Mouse (Mus musculus) liver, embryonic 13.5 days (tissue): ENCODE results near the gene Triml2. TPM values are rescaled to one million over a fixed set of nuclear protein-coding genes. Genes with fewer than 3 reads are reported as not detected.

Experiments used
- ATAC-seq: fragments of 200-750 bp; cut with Nextera tagmentation; 2 replicates; pipeline ENCODE4 v1.8.0; 2017; ENCODE audit warnings: low read depth, mild to moderate bottlenecking, moderate number of reproducible peaks, moderate library complexity
- DNase-seq: peaks from one replicate; pipeline ENCODE4 v3.0.0; 2022
- H3K27ac ChIP-seq: fragments of 300-500 bp; sonication (generic); 2 replicates; pipeline ENCODE4 v1.5.1; 2015; ENCODE audit warnings: moderate library complexity, mild to moderate bottlenecking, inconsistent platforms
- H3K27me3 ChIP-seq: fragments of 300-500 bp; sonication (generic); 2 replicates; pipeline ENCODE4 v1.6.1; 2015; ENCODE audit warnings: mild to moderate bottlenecking, inconsistent platforms
- H3K36me3 ChIP-seq: fragments of 300-500 bp; sonication (generic); 2 replicates; pipeline ENCODE4 v1.6.1; 2015; ENCODE audit warnings: mild to moderate bottlenecking, inconsistent platforms
- H3K4me1 ChIP-seq: fragments of 300-500 bp; sonication (generic); replicated peaks from 2 replicates; pipeline ENCODE4 v1.6.1; 2015; ENCODE audit warnings: inconsistent platforms
- H3K4me2 ChIP-seq: fragments of 300-500 bp; sonication (generic); 2 replicates; pipeline ENCODE4 v1.6.1; 2015; ENCODE audit warnings: inconsistent platforms, mild to moderate bottlenecking, moderate library complexity
- H3K4me3 ChIP-seq: fragments of 300-500 bp; sonication (generic); replicated peaks from 2 replicates; pipeline ENCODE4 v1.5.1; 2015; ENCODE audit warnings: mild to moderate bottlenecking, inconsistent platforms
- H3K9ac ChIP-seq: fragments of 300-500 bp; sonication (generic); 2 replicates; pipeline ENCODE4 v1.6.1; 2015; ENCODE audit warnings: mild to moderate bottlenecking, inconsistent platforms
- H3K9me3 ChIP-seq: fragments of 300-500 bp; sonication (generic); replicated peaks from 2 replicates; pipeline ENCODE4 v1.6.1; 2016; ENCODE audit warnings: inconsistent platforms
- WGBS: fragments of 180-500 bp; shearing (Covaris S2); methylation state at CpG from one replicate; pipeline ENCODE4 v1.1.7; 2015; ENCODE audit not compliant: insufficient replicate concordance; 5-methylcytosine and 5-hydroxymethylcytosine counted together
- polyA plus RNA-seq: library from polyadenylated mRNA; unstranded; fragments of >200 nt; fragmentation: Nextera tagmentation; extraction: Ambion mirVana; gene quantifications from 2 replicates; pipeline ENCODE4 v1.2.1, GENCODE M21; 2015

The Triml2 gene
- polyA plus RNA-seq: not detected in 2 replicates

- no peaks in the 10 kb centered on the region for H3K27me3 ChIP-seq
- H3K4me3 ChIP-seq: no peak within 1 kb of the TSS
- no peaks in the 10 kb centered on the region for H3K36me3 ChIP-seq
- 79% methylated on average over 13 of the region's 13 CpGs for WGBS
- no peaks in the 10 kb centered on the region for H3K4me1 ChIP-seq
- no peaks in the 10 kb centered on the region for H3K9me3 ChIP-seq
- no peak for DNase-seq
- H3K4me2 ChIP-seq: no peak within 1 kb of the TSS
- ATAC-seq: no peak
- H3K9ac ChIP-seq: no peak within 1 kb of the TSS
- no peak within 1 kb of the TSS for H3K27ac ChIP-seq
Measured at GRCm38 (mm10) chr8:43180054-43180690, at the start of gene Triml2. Gene Triml2 (plus strand): TSS chr8:43180541.

- no peaks in the 10 kb centered on the region for H3K4me1 ChIP-seq
- no peak within 1 kb of the TSS for H3K4me3 ChIP-seq
- 60% methylated on average over 2 of the region's 2 CpGs for WGBS
- ATAC-seq (no peak), DNase-seq (no peak)
- H3K27ac ChIP-seq: no peak within 1 kb of the TSS
- no peak within 1 kb of the TSS for H3K9ac ChIP-seq
- H3K36me3 ChIP-seq: no peaks in the 10 kb centered on the region
- no peak within 1 kb of the TSS for H3K4me2 ChIP-seq
- no peaks in the 10 kb centered on the region for H3K27me3 ChIP-seq
- H3K9me3 ChIP-seq: 0 out of 2 replicates have a peak, but pooled peaks cover under 1% of the 10 kb centered on the region
Measured at GRCm38 (mm10) chr8:43141386-43141785, 39.0 kb upstream of the Triml2 start, which contains the start of gene Triml1. Gene Triml1 (minus strand): TSS chr8:43141486.

- no peak for ATAC-seq
Measured at GRCm38 (mm10) chr8:43149307-43149706, 31.0 kb upstream of the Triml2 start.

GRCm38 (mm10) chr8:43163255-43163654, 17.1 kb upstream of the Triml2 start:
- no peaks in the 10 kb centered on the region for H3K4me1 ChIP-seq
- no peak overlapping the region for H3K4me3 ChIP-seq
- H3K27ac ChIP-seq: no peak overlapping the region
- H3K27me3 ChIP-seq: no peaks in the 10 kb centered on the region
- H3K9me3 ChIP-seq: no peaks in the 10 kb centered on the region; the same call in 1 of the 2 replicates
- DNase-seq (no peak), ATAC-seq (no peak)
- no peak overlapping the region for H3K9ac ChIP-seq
- H3K4me2 ChIP-seq: no peak overlapping the region
- H3K36me3 ChIP-seq: no peaks in the 10 kb centered on the region
- WGBS: 34% methylated on average over 11 of the region's 11 CpGs

More at GRCm38 (mm10) chr8:43149307-43149706, 31.0 kb upstream of the Triml2 start:
- DNase-seq: no peak
- WGBS: 74% methylated on average over 9 of the region's 9 CpGs
- H3K36me3 ChIP-seq: no peaks in the 10 kb centered on the region
- H3K9ac ChIP-seq: no peak overlapping the region
- H3K4me3 ChIP-seq: no peak overlapping the region
- no peaks in the 10 kb centered on the region for H3K9me3 ChIP-seq
- no peaks in the 10 kb centered on the region for H3K4me1 ChIP-seq
- H3K4me2 ChIP-seq: no peak overlapping the region
- H3K27me3 ChIP-seq: no peaks in the 10 kb centered on the region
- no peak overlapping the region for H3K27ac ChIP-seq

GRCm38 (mm10) chr8:43164453-43164852, 15.9 kb upstream of the Triml2 start:
- no peaks in the 10 kb centered on the region for H3K9me3 ChIP-seq
- no peaks in the 10 kb centered on the region for H3K4me1 ChIP-seq
- H3K36me3 ChIP-seq: no peaks in the 10 kb centered on the region
- DNase-seq: no peak
- no peak overlapping the region for H3K9ac ChIP-seq
- no peak overlapping the region for H3K4me2 ChIP-seq
- ATAC-seq: no peak
- WGBS: 54% methylated on average over 3 of the region's 3 CpGs
- H3K4me3 ChIP-seq: no peak overlapping the region
- H3K27ac ChIP-seq: no peak overlapping the region
- no peaks in the 10 kb centered on the region for H3K27me3 ChIP-seq

GRCm38 (mm10) chr8:43168083-43168482, 12.3 kb upstream of the Triml2 start:
- H3K27ac ChIP-seq: no peak overlapping the region
- H3K4me2 ChIP-seq: no peak overlapping the region
- ATAC-seq (no peak), DNase-seq (no peak)
- H3K4me3 ChIP-seq: no peak overlapping the region
- no peaks in the 10 kb centered on the region for H3K36me3 ChIP-seq
- 0 out of 2 replicates have a peak, but pooled peaks cover 3% of the 10 kb centered on the region for H3K9me3 ChIP-seq
- no peak overlapping the region for H3K9ac ChIP-seq
- no peaks in the 10 kb centered on the region for H3K27me3 ChIP-seq
- 68% methylated on average over 4 of the region's 4 CpGs for WGBS
- no peaks in the 10 kb centered on the region for H3K4me1 ChIP-seq

- H3K4me3 ChIP-seq: no peak overlapping the region
- no peak overlapping the region for H3K9ac ChIP-seq
- no peak for ATAC-seq
- H3K4me1 ChIP-seq: no peaks in the 10 kb centered on the region
- no peak overlapping the region for H3K27ac ChIP-seq
- no peaks in the 10 kb centered on the region for H3K36me3 ChIP-seq
- WGBS: 65% methylated on average over 6 of the region's 6 CpGs
- H3K27me3 ChIP-seq: no peaks in the 10 kb centered on the region
- 0 out of 2 replicates have a peak, but pooled peaks cover 3% of the 10 kb centered on the region for H3K9me3 ChIP-seq
- no peak overlapping the region for H3K4me2 ChIP-seq
- DNase-seq: no peak
Measured at GRCm38 (mm10) chr8:43169249-43169755, 11.0 kb upstream of the Triml2 start.

GRCm38 (mm10) chr8:43176766-43177486, 3.4 kb upstream of the Triml2 start:
- Histone ChIP-seq H3K9ac (no peak overlapping the region), H3K4me2 (no peak overlapping the region), H3K27me3 (no peaks in the 10 kb centered on the region), H3K4me1 (no peaks in the 10 kb centered on the region), H3K4me3 (no peak overlapping the region), H3K36me3 (no peaks in the 10 kb centered on the region), H3K27ac (no peak overlapping the region), H3K9me3 (no peaks in the 10 kb centered on the region)
- no peak for DNase-seq
- 61% methylated on average over 6 of the region's 6 CpGs for WGBS
- no peak for ATAC-seq

- no peak overlapping the region for H3K27ac ChIP-seq
- H3K4me2 ChIP-seq: no peak overlapping the region
- ATAC-seq (no peak), DNase-seq (no peak)
- H3K9me3 ChIP-seq: no peaks in the 10 kb centered on the region
- H3K36me3 ChIP-seq: no peaks in the 10 kb centered on the region
- no peaks in the 10 kb centered on the region for H3K27me3 ChIP-seq
- no peaks in the 10 kb centered on the region for H3K4me1 ChIP-seq
- no peak overlapping the region for H3K4me3 ChIP-seq
- no peak overlapping the region for H3K9ac ChIP-seq
- WGBS: 37% methylated on average over 3 of the region's 3 CpGs
Measured at GRCm38 (mm10) chr8:43178263-43178662, 2.1 kb upstream of the Triml2 start.

GRCm38 (mm10) chr8:43179189-43179588, 1.2 kb upstream of the Triml2 start:
- Histone ChIP-seq H3K27me3 (no peaks in the 10 kb centered on the region), H3K4me3 (no peak overlapping the region), H3K4me2 (no peak overlapping the region), H3K4me1 (no peaks in the 10 kb centered on the region), H3K27ac (no peak overlapping the region), H3K9ac (no peak overlapping the region), H3K9me3 (no peaks in the 10 kb centered on the region), H3K36me3 (no peaks in the 10 kb centered on the region)
- WGBS: 11% methylated on average over 4 of the region's 4 CpGs
- DNase-seq (no peak), ATAC-seq (no peak)

GRCm38 (mm10) chr8:43182281-43182680, 1.9 kb downstream of the Triml2 start:
- ATAC-seq (no peak), DNase-seq (no peak)
- H3K9ac ChIP-seq: no peak overlapping the region
- H3K4me2 ChIP-seq: no peak overlapping the region
- H3K27me3 ChIP-seq: no peaks in the 10 kb centered on the region
- no peaks in the 10 kb centered on the region for H3K9me3 ChIP-seq
- H3K4me3 ChIP-seq: no peak overlapping the region
- no peaks in the 10 kb centered on the region for H3K4me1 ChIP-seq
- 49% methylated on average over 2 of the region's 2 CpGs for WGBS
- H3K27ac ChIP-seq: no peak overlapping the region
- no peaks in the 10 kb centered on the region for H3K36me3 ChIP-seq
